Mouse (Mus musculus) hematopoietic stem cell, adult 5-6 weeks (primary cell): ENCODE results near the gene Snx9. TPM values are rescaled to one million over a fixed set of nuclear protein-coding genes. Genes with fewer than 3 reads are reported as not detected.

Experiments used
- ATAC-seq, 2 experiments: fragments of 125-278 bp in 1 of 2; replicated peaks in 1 of 2; 2 replicates each; pipeline ENCODE4 v1.8.0; 2016 to 2017; ENCODE audit warnings: inconsistent platforms in 2 of 2, mild to moderate bottlenecking in 2 of 2, moderate number of reproducible peaks in 2 of 2, low read depth in 1 of 2, moderate TSS enrichment in 1 of 2; ENCODE audit not compliant: low FRiP score in 2 of 2, poor library complexity in 2 of 2, severe bottlenecking in 2 of 2, insufficient read depth in 1 of 2, low TSS enrichment in 1 of 2
- total RNA-seq: library from RNA; stranded (forward); fragments of 172-1452, 232-1000 nt; gene quantifications from 2 replicates; pipeline ENCODE4 v1.2.3, GENCODE M21; 2017

The Snx9 gene
- total RNA-seq, 1 experiment from 2014 or later, result 28.8 TPM

DNA sequence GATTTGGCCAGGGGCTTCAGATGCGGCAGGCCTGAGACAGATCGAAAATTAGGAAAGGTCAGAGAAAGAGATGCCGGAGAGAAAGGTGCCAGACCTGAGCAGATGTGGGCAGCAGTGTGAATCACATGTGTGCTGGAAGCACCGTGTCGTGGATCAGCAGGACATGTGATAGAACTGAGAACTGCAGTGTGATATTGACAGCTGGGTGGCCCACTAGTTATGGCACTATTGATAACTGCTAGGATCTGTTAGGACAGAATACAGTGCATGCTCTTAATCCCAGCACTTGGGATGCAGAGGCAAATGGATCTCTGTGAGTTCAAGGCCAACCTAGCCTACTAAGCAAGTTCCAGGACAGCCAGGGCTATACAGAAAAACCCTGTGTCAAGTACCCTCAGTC is 10.3 kb upstream of the Snx9 start:
- no peak for ATAC-seq

DNA sequence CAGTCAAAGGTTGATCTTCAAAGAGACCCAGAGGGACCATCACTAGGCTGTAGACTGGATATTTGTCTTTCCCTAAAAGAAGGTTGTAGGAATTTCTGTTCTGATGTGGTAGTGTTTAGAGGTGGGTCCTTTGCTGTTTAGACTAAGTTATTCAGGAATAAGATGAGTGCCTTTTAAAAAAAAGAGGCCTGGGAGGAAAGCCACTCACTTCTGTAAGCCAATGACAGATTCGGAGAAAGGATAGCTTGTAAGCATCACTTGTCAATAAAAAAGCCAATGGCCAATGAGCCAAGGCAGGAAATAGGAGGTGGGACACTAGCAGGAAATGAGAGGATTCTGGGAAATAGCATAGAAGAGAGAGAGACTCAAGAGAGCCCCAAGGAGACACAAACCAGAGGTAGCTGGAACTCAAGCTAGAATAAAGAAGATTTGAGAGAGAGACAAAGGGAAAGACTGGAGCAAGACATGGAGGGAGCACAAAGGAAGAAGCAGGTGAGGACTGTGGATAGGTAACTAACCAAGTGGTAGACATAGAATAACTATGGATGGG is 9.8 kb upstream of the Snx9 start:
- ATAC-seq, result no peak

DNA sequence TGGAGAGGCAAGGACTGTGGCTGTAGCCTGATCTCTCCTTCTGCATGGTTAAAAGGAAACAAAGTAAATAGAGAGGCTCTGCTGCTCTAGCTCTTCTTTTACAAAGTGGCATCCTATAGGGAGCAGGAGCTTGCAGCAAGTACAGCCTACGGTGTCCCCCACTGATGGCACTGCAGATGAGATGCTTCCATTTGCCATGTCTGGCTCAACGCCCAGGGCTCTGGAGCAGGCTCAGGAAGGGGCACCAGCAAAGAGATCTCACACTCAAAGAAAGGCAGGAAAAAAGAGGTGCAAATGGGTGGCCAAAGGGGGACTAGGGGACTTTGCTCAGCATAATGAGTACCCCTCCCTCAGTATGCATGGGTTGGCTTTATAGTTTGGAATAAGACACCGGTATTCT is 7.0 kb upstream of the Snx9 start:
- ATAC-seq, result no peak

DNA sequence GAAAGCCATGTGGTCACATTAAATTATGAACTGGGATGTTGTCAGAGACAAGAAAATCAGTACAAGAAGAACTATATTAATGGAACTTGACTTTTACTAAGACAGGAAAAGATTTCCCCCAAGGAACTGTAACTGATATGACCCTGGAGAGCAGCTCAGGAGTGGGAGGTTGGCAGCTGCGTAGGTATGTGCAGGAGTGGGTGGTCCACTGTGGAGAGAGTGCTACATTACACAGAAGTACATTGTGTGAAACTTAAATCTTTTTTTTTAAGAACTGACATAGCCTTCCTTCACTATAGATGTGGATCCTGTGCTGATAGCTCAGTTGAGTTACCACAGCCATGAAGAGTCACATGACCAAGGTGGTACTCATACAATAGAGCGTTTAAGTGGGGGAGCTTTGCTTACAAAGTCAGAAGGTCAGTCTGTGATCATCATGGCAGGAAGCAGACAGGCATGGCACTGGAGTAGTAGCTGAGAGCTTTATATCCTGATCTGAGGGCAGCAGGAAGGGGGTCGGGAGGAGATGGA is 6.3 kb upstream of the Snx9 start:
- no peak for ATAC-seq

DNA sequence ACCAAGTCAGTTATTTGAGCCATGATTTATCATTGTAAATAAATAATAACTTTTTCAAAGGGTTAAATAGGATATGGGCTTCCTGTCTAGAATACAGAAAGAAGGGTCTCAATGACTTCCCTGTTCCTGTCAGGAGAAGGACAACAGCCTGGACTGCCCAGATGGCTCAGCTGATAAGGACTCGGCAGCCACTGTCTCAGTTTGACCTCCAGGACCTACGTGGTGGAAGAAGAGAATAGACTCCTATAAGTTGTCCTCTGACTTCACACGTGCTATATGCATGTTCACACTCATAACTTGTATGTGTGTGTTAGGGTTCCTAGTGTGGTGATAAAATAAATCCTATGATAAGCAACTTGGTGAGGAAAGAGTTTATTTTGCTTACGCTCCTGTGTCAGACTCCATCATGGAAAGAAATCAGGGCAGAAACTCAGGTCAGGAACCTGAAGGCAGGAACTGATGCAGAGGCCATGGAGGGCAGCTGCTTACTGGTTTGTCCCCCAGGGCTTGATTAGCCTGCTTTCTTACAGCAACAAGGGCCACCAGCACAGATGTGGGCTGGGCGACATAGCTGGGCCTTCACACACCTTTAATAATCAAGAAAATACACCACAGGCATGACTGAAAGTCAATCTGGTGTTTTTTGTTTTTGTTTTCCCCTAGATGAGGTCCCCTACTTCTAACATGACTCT is 1.4 kb upstream of the Snx9 start:
- no peak for ATAC-seq

DNA sequence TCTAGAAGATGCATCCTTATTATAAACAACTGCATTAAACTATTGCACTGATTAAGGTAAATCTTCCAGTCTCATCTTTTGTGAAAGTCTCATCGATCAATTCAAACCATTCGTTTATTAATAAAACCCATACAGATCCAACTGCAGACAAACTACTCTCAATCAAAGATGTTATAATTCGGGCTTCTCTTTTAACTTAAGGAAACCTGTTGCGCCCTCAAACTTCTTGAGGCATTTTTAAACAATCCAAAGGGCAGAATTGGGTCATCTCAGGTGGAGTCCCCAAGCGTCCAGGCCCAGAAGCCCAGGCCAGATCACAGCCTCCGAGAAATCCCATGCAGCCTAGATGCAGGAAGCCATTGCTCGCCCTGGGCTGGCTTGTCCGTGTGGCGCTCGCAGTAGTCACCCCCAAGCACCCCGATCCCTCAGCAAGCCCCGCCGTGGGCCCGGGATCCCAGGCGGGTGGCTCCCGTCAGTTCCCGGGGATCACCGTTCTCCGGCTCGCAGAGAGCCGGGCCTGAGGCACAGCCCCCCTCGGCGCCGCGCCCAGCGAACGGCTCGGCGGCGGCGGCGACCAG is 490 bp upstream of the Snx9 start:
- peak in 1 of 2 experiments; percentile 60; a peak in 3 of 4 replicates for ATAC-seq

DNA sequence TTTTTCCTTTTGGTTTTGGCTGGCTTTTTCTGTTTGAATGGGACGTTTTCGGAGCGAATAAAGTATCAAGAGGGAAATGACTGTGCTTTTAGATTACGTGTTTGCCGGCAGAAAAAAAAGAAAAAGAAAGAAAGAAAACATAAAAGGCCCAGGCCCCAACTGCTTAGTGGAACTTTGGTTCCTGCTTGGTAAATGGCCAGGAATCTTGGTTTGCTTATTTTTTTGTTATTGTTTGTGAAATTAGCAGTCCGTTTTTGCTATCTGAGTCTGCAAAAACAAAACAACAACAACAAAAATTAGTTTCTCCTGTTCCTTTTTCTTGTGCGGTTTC is 779 bp downstream of the Snx9 start:
- ATAC-seq, result no peak; a peak in 1 of 4 replicates

DNA sequence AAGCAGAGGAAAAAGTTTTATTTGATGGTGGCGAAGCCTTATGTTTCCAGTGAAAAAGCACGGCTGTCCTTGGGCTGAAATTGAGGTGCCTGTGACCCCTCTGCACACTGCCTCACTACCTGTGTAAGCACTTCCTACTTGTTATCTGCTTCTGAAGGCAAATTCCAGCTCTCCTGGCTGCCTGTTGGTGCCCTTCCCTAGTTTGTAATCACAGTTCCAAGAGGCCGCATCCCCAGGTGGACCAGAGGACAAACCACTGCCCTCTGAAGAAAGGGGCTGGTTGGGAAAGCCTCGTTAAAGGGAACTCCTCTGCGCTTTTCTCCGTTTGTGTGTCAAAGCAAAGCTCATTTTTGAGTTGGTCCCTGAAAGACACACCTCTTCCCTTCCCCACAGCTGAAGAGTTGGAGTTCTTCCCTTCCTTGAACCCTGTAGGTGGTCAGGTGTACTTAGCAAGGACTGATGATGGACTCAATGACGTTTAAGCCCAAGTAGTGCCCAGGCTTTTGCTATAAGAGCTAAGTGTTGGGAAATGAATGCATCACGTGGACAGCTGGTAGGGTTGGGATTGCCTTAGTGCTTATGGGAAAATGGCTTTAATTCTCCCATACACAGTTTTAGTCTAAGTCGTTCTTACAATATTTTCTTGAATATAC is 2.0 kb downstream of the Snx9 start:
- ATAC-seq, result no peak

DNA sequence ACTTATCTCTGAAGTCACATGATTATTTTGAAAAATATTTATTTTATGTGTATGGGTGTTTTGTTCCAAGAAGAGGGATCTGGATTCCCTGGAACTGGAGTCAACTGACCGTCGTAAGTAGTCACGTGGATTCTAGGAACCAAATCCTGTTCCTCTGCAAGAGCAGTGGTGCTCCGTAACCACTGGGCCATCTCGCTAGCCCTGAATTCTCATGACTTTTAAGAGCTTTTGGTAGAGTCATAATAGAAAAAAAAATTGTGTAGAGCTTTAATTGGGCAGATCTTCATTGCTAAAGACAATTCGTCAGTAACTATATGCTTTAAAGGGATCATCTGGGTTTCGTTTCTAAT is 2.5 kb downstream of the Snx9 start:
- ATAC-seq, result no peak

DNA sequence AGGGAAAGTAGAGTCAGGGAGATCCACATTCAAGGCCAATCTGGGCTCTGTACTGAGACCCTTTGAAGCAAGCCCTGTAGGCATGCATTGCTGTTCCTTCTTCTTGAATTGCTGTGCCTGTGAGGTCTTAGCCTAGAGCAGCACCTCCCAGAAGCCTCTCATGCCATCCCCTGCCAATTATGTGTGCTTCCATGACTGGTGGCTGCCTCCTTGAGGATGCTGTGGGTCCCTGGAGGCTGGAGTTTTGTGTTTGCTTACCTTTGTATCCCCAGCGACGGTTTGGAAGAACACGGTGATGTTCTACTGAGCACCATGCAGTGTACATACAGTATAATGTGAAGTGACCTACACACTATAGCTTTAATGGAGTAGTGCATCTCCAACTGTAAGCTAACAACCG is 4.2 kb downstream of the Snx9 start:
- ATAC-seq, result no peak

DNA sequence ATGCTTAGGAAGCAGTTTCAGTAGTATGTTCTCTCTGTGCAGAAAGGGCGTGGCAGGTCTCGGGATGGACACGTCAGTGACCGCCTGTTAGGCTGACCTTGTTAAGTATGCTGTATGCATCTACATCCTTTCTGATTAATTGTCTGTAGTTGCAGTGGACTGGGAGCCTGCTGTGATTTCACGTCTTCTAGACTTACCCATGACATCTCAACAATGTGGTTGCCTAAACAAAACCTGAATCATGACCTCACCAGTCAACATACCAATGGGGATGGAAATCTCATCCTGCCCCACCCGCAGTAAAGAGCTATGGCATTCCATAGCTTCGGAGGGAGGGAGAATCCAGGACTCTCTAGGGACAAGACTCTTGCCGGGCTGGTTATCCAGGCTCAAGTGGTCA is 5.0 kb downstream of the Snx9 start:
- ATAC-seq, result no peak

DNA sequence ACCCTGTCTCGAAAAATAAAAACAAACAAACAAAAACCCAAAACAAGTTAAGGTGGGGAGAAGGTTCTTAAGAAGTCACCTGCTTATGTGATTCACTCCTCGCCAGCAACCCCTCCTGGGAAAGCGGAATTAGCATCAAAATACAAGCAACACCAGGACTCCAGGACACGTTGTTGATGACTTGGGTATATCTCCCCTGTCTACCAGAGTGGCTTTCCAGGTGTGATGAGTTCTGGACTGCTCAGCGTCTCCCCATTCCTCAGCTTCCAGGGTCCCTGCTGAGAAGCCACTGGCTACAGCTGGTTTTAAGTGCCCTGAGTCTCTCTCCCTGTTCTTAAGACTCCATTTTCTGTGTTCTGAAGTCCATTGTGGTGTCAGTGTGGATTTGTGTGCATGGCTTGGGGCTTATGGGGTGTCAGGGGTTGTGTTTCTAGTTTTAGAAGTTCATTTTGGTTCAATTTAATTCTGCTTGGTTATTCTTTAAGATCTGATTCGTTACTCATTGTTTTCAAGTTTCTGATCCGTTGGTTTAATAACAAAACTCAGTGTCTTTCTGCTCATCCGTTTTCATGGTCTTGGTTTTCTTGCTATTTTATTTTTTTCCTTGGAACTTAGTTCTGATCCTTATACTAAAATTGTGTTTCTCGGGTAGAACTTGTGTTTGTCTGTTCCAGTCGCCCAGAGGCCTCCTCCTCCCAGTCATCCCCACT is 7.7 kb downstream of the Snx9 start:
- no peak for ATAC-seq

DNA sequence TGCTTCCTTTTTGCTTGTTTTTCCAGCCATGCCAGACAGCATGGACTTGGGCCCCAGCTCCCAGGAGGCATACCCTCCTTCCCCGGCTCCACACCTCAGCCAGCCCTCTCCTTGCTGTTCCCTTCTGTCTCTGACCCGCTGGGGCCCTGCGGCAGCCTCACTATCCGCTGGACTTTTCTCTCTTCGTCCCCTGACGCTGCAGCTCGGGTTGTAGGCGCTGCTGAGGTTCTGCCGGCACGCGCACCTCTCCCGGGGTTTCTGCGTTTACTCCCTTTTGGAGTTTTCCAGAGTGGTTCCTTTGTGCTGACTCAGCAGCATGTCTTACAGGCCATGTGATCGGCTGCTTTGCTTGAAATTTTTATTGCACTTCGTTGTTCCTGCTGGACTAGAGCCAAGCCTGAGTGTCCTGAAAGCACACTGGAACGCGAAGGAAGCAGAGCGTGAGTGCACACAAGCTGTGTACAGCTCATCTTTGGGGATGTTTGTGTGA is 8.3 kb downstream of the Snx9 start:
- 0 out of 4 replicates have a peak, but pooled peaks of 1 of the 2 experiments have one; percentile 10 for ATAC-seq

DNA sequence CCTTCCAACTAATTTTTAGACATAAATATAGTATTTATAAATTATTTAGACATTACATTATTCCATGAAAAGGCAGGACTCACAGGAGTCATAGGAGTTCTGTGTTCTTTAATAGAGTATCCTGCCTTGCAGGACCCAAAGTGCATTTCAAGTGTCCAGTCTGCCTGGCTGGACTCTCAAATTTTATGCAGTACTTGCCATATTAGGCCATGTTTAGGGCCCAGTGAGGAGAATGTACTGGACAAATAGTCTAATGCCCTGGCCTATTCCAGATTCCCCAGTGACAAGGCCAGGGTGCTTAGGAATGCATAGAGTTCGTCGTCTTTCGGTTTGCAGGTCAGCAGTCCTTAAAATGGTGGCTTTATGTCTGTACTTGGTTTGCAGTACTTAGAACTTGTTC is 8.9 kb downstream of the Snx9 start:
- ATAC-seq, result no peak

DNA sequence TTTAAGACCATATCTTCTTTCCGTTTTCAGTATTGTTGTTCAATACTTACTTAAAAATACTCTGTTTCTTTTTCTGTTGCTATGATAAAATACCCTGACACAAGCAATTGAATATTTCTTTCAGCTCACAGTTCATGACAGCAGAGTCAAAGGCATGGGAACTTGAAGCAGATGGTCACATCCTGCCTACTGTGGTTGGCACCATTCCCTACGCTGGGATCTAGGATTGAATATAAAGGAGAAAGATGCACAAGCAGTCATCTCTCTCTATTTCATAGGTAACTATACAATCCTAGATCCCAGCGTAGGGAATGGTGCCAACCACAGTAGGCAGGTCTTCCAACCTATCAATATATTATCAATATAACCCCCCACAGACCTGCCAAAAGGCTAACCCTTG is 9.3 kb downstream of the Snx9 start:
- ATAC-seq, result no peak

DNA sequence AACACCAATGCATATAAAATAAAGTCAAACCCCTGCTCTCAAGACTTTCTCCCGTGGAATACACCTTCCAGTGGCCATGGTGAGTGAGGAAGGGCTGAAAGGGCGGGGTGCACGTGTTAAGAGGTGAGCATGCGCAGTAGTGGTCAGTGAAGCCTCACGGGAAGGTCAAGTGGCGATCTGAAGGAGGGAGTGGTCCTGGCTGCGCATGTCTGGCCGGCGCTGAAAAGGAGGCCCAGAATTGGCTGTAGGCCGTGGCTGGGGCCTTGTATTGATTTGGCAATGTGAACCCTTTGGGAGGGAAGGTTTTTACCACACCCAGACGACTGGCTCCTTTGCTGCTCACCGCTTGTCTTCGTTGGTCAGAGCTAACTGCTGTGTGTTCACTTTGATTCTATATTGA is 12.8 kb downstream of the Snx9 start:
- ATAC-seq, result no peak

DNA sequence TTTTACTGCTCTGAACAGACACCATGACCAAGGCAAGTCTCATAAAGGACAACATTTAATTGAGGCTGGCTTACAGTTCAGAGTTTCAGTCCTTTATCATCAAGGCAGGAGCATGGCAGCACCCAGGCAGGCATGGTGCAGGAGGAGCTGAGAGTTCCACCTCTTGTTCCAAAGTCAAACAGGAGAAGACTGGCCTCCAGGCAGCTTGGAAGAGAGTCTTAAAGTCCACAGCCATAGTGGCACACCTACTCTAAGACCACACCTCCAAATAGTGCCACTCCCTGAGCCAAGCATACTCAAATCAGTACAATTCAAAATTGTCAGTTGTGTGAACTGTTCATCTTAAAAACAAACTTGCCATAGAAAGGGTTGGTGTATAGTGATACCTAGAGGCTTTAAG is 14.4 kb downstream of the Snx9 start:
- no peak for ATAC-seq

DNA sequence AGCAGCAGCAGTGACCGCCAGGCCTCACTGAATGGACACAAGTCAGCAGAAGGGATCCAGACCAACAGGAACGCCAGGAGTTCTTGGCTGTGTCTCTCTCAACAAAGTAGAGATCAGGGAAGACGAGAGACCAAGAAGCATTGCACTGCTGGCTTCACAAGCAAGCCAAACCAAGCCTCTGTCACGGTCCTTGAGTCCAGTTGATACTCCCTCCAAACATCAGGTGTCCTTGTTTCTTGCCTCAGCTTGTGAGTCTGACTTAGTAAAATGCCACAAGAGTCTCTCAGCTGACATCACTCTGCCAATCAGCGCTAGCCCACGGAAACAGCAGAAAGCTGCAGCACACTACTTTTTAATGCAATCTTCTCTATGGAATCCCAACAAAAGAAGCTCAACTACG is 15.3 kb downstream of the Snx9 start:
- no peak for ATAC-seq
